Mouse (Mus musculus) adrenal gland, postnatal 4 days (tissue): ENCODE data around the gene Mfsd6. TPM values are rescaled to one million over a fixed set of nuclear protein-coding genes. Genes with fewer than 3 reads are reported as not detected.
A peak's percentile ranks its signal among the peaks of the same experiment; 100 is the strongest.

Source experiments
- DNase-seq, 2 experiments: peaks; one replicate each; pipeline ENCODE4 v3.0.0; 2021 to 2022; ENCODE audit warnings: low spot score in 2 of 2, mixed read lengths in 2 of 2
- long read RNA-seq, 2 experiments: library from polyadenylated mRNA; stranded (forward); transcript quantifications; one replicate each; pipeline ENCODE4 v2.0.0; 2021
- total RNA-seq, 2 experiments: library from RNA; stranded (reverse); gene quantifications; 2 replicates each; pipeline ENCODE4 v1.2.3; 2021

The Mfsd6 gene
- total RNA-seq = 10 to 100 TPM; 23.6 to 25.1 TPM
- long read RNA-seq, experiment 1, full-length matches to known transcripts = 1 of 8 reads
- long read RNA-seq, experiment 1, partial matches to known transcripts = 0 of 8 reads
- long read RNA-seq, experiment 1, other reads (novel, unspliced or antisense) = 7 of 8 reads
- long read RNA-seq, experiment 2, full-length matches to known transcripts = 10 of 22 reads
- long read RNA-seq, experiment 2, partial matches to known transcripts = 10 of 22 reads
- long read RNA-seq, experiment 2, other reads (novel, unspliced or antisense) = 2 of 22 reads

- DNase-seq = peak in 1 of 2 experiments; percentile 6
These were observed at the start of gene Mfsd6 for GRCm38 (mm10) chr1:52727056-52727900. Gene Mfsd6 (minus strand): TSS chr1:52727462.

DNA sequence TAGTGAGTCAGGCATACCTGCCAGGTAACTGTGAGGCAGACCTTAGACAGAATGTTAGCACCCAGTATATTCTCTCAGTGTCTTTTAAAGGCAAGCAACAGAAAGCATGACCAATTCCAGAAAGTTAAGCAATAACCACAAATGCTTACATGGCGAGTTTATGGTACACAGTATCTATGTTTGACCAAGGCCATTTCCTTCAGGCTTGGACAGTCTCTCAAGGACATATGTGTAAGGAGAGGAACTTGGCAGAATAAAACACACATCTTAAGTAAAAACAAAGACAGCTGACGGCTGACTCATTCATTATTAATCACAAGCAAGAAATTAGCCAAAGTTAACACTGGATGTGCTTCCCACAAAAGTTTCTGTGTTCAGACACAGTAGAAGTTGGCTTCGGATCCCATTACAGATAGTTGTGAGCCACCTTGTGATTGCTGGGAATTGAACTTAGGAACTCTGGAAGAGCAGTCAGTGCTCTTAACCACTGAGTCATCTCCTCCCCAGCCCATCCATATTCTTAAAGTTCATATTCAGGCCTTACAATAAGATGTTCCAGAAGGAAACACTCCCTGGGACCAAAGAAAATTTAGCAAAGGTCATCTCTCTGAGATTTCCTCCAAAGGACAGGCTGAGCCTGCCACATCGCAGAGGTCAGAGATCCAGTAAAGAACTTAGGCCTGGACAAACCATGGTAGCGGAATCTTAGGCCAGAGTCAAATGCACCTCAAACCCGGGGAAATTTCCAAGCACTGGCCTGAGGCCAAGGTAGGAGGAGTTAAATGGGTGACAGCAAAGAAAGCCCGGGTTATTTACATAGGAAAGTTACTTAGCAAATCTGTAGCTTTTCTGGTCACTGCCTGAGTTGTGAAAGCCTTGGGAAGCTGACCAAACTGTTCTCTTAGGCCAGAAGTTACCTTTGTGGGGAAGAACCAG, 38.2 kb upstream of the Mfsd6 start:
- DNase-seq = no peak

GRCm38 (mm10) chr1:52763894-52764809, 36.9 kb upstream of the Mfsd6 start:
- DNase-seq = no peak

DNA sequence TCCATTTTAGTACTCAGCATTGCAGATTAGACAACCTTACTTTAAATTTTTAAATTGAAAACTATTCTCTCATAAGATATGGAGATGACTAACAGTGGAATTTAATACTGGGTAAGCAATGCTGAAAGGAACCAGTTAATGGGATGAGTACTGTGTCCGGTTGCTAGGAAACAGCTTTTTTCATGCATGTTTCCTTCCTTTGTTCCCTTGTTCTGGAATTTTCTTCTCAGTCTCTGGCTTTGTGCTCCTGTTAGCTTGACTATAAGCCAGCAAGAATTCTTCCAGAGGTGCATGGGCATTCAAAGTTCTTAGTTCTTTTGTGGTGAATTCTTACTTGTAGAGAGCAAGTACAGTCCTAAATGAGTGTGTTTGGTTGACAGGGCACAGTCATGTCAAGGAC, 30.9 kb upstream of the Mfsd6 start:
- DNase-seq = no peak

DNA sequence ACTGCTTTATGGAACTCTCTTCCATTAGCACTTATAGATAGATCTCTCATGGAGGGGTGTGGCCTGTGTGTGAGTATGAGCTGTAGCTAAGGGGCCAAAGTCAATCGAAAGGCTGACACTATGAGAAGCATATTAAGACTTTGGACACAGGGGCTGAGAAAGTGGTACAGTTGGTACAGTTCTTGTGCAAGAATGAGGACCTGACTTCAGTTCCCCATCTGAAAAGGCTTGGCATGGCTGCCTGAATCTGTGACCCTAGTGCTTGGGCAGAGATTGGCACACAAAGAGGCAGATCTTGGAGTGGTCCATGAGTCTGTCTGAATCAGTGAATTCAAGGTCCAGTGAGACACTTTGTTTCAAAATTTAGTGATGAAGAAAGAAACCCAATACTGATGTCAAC, 27.1 kb upstream of the Mfsd6 start:
- no peak for DNase-seq

- no peak for DNase-seq
These were observed 26.6 kb upstream of the Mfsd6 start for GRCm38 (mm10) chr1:52753828-52754227.

- no peak for DNase-seq
These were observed 25.4 kb upstream of the Mfsd6 start for GRCm38 (mm10) chr1:52752706-52753105.

- DNase-seq = no peak
These were observed 24.4 kb upstream of the Mfsd6 start for GRCm38 (mm10) chr1:52751634-52752033.

DNA sequence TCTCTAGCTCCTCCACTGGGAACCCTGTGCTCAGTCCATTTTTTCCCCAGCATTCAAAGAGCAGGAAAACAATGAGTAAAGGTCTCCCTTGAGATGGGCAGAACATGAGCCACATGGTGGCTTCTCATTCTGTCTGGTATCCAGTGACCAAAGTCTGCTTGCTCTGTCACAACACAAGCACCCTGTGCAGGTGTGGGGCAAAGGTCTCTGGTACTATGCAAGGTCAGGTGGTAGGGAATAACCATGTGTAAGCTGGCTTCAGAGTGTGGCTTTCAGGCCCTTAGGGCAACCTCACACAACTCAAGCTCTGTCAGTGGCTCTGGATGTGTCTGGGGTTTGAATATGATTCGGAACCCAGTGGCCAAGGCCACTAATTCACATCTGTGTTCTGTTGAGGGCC, 22.7 kb upstream of the Mfsd6 start:
- DNase-seq = no peak

- peak; percentile 39 to 41 for DNase-seq
These were observed 21.0 kb upstream of the Mfsd6 start for GRCm38 (mm10) chr1:52748260-52748659.

- no peak for DNase-seq
These were observed 15.3 kb upstream of the Mfsd6 start for GRCm38 (mm10) chr1:52742567-52742966.

GRCm38 (mm10) chr1:52734208-52734607, 6.9 kb upstream of the Mfsd6 start:
- DNase-seq = no peak

DNA sequence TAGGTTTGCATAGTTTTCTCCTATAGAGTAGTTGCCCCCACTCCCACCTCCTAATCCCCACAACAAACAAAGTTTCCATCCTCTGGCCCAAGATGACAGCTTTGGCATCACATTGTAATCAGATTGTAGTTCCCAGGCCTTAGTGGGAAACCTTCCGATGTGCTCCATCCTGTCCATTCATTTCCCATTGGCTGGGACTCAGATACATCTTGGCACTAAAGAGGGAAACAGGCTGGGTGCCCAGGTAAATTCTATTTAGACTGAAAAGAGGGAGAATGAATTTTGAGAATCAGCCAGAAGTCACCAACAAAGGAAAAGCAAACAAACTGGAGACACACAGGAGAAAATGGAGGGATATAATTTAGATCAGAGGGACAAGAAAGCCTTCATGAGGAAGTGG, 3.0 kb upstream of the Mfsd6 start:
- no peak for DNase-seq

DNA sequence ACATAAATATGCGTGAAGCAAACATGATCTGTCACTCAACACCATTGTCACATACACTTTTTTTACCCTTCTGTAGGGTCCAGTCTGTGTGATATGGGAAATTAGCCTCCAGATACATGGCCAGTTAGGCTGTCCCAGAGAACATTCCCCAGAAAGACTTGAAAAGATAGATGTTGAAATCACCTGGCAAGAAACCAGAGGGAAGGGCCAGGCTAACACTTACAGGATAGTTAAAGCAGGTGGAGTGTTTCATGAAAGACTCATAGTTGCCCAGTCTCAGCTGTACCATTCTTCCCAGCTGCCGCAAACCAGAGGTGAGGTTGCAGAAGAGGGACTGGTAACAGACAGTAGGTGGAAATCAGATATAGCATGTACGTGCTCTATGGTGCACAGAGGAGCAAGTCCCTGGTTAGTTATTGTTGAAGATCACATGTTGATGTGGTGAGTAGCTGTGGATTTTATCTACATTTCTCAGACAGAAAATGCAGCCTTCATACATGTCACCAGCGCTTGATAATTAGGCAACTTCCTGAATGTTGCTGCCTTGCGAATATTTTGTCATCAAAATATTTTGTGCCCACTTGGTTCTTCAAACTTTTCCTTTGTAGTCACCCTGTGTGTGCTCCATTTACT, 1.7 kb upstream of the Mfsd6 start:
- DNase-seq = no peak

DNA sequence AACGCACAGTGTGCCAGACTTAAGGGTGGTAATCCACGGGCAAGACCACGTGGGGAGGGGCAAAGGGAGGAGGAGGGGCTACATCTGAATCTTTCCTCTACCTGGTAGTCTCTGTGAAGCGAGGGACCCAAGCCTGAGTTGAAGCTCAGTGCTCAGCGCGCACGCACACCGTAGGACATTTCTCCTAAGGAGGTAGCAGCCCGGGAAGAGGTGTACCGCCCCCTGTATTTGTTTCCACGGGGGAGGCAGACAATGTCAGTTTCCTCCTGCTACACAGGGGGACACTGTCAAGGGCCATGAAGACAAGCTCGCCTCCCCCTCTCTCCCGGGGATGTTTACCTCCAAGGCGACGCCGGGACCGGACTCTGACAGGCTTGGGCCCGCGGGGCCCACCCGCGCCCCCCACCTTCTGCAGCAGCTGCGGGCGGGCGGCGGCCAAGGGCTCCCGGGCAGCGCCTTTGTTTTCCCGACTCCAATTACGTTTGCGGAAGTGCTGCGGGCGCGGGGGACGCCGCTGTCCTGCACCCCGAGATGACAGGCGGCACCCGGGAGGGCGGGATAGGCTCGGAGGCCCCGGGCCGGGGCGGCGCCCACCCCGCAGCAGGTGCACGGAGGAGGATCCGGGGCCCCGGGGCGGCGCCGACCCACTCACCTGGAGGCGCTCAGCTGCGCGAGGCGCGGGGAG, 749 bp downstream of the Mfsd6 start:
- peak in 1 of 2 experiments; percentile 19 for DNase-seq

- no peak for DNase-seq
These were observed 4.7 kb downstream of the Mfsd6 start for GRCm38 (mm10) chr1:52722586-52722985.

- no peak for DNase-seq
These were observed 8.2 kb downstream of the Mfsd6 start for GRCm38 (mm10) chr1:52719096-52719495.

DNA sequence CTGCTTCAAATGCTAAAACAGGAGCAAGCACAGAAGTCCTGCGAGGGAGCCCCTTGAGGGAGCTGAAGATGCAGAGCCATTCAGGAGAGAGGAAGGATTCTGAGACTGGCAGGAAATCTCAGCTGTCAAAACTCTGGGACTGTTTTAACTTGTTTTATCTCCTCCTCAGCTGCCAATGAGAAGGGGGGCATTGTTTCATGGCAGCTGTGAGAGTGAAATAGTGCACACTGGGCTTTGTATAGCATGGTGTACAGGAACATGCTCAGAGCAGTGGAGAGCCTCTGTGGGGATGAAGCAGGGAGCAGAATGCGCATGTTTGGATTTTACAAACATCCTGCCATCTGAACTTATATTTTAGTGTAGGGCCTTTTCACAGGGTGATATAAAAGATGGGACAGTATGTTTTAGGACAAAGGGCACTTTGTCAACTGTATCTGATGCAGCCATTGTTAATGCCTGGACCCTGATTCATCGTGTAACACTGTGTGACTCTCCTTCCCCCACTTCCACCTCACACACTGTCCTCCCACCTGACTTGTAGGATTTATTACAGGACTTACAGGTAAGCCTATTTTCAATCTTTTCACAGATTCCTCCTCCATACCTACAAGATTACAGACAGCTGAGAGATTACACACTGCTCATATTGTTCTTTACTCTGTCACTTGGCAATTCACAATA, 9.1 kb downstream of the Mfsd6 start:
- DNase-seq = no peak

- DNase-seq = no peak
These were observed 12.8 kb downstream of the Mfsd6 start for GRCm38 (mm10) chr1:52714451-52714850.
